Mouse (Mus musculus) embryo, embryonic 9.5 days (tissue): ENCODE data around the gene Gm14418.
A peak's percentile ranks its signal among the peaks of the same experiment; 100 is the strongest.

Experiments
- DNase-seq: peaks from one replicate; pipeline ENCODE4 v3.0.0-alpha.2; 2017; ENCODE audit errors: extremely low spot score

Gene Gm14418

GRCm38 (mm10) chr2:177398096-177398495, at the start of gene Gm14418:
Gene Gm14418, minus strand, starts transcription at chr2:177398320.
- peak; percentile 1 for DNase-seq
